Mouse (Mus musculus) limb, embryonic 11.5 days (tissue): ENCODE data around the gene Hddc3. TPM values are rescaled to one million over a fixed set of nuclear protein-coding genes. Genes with fewer than 3 reads are reported as not detected.
"Not testable (repeated sequence)": the region's sequence is repeated elsewhere in the genome, so short reads cannot be mapped to it uniquely, and the experiment has no call there.

ENCODE experiments used
- ATAC-seq: fragments of 200-750 bp; cut with Nextera tagmentation; 2 replicates; pipeline ENCODE4 v1.8.0; 2017; ENCODE audit warnings: low read depth; ENCODE audit not compliant: insufficient number of reproducible peaks, low FRiP score, low TSS enrichment
- DNase-seq: peaks from one replicate; pipeline ENCODE4 v3.0.0-alpha.2; 2015; ENCODE audit warnings: low spot score
- H3K27ac ChIP-seq: fragments of 300-500 bp; sonication (generic); replicated peaks from 2 replicates; pipeline ENCODE4 v1.5.1; 2014; ENCODE audit warnings: low read depth, mild to moderate bottlenecking, low read length
- H3K27me3 ChIP-seq: fragments of 300-500 bp; sonication (generic); 2 replicates; pipeline ENCODE4 v1.6.1; 2014; ENCODE audit warnings: mild to moderate bottlenecking, low read length, mixed read lengths; ENCODE audit not compliant: control insufficient read depth, insufficient read depth
- H3K36me3 ChIP-seq: fragments of 300-500 bp; sonication (generic); 2 replicates; pipeline ENCODE4 v1.6.1; 2014; ENCODE audit warnings: mild to moderate bottlenecking, low read length, moderate library complexity, mixed read lengths; ENCODE audit not compliant: control insufficient read depth, insufficient read depth
- H3K4me1 ChIP-seq: fragments of 300-500 bp; sonication (generic); 2 replicates; pipeline ENCODE4 v1.6.1; 2014; ENCODE audit warnings: low read length, mixed read lengths; ENCODE audit not compliant: control insufficient read depth, insufficient read depth
- H3K4me2 ChIP-seq: fragments of 300-500 bp; sonication (generic); 2 replicates; pipeline ENCODE4 v1.6.1; 2014; ENCODE audit warnings: low read depth, mild to moderate bottlenecking, moderate library complexity; ENCODE audit not compliant: severe bottlenecking
- H3K4me3 ChIP-seq: fragments of 300-500 bp; sonication (generic); 2 replicates; pipeline ENCODE4 v1.5.1; 2014; ENCODE audit warnings: low read depth, low read length
- H3K9ac ChIP-seq: fragments of 300-500 bp; sonication (generic); 2 replicates; pipeline ENCODE4 v1.6.1; 2014; ENCODE audit warnings: mild to moderate bottlenecking, low read length
- H3K9me3 ChIP-seq: fragments of 300-500 bp; sonication (generic); 2 replicates; pipeline ENCODE4 v1.6.1; 2016; ENCODE audit warnings: low read length; ENCODE audit not compliant: control insufficient read depth
- WGBS: fragments of 180-500 bp; shearing (Covaris S2); extraction: QIAGEN DNeasy Blood & Tissue Kit; methylation state at CpG from one replicate; pipeline ENCODE4 v1.1.7; 2014; 5-methylcytosine and 5-hydroxymethylcytosine counted together
- polyA plus RNA-seq: library from polyadenylated mRNA; unstranded; fragments of >200 nt; fragmentation: Nextera tagmentation; extraction: Ambion mirVana; gene quantifications from 2 replicates; pipeline ENCODE4 v1.2.1, GENCODE M21; 2014

The Hddc3 gene
- polyA plus RNA-seq, 1 experiment from 2014 or later, result 27.5 TPM

GRCm38 (mm10) chr7:80324816-80325119 is 18.1 kb upstream of the Hddc3 start:
- H3K9ac ChIP-seq, H3K4me3 ChIP-seq, H3K27me3 ChIP-seq, H3K9me3 ChIP-seq, ATAC-seq, H3K4me1 ChIP-seq, H3K4me2 ChIP-seq, H3K27ac ChIP-seq, DNase-seq: not testable (repeated sequence)
- WGBS, result 42% methylated on average over 4 of the region's 5 CpGs
- peaks cover 19% of the 10 kb centered on the region; the same call in 1 of the 2 replicates for H3K36me3 ChIP-seq

DNA sequence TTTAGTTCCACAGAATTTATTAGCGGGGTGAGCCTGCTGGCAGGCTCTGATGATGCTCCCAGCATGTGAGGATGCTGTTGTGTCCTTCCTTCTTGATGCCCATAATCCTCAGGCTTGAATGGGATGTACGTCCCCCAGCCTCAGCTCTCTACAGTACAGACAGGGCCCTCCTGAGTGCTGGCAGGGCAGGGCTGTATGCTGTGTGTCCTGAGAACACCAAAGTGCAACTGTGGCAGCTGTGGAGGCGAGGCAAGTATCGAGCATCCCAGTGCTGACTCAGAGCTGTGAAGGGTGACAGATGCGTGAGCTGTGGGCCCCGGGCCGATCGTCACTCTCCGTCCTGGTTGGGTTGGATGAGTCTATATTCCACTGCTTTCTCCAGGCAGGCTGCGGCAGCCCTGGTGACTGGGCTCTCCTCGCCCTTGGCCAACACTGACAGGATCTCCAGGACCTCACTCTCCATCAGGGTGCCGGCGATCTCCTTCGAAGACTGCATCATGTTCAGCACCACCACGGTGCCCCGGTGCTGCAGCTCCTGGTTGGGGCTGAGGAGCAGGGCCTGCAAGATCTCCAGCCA is 17.5 kb upstream of the Hddc3 start:
- H3K36me3 ChIP-seq, result peaks cover 23% of the 10 kb centered on the region; the same call in 1 of the 2 replicates
- H3K4me3 ChIP-seq, result no peak overlapping the region
- H3K27ac ChIP-seq, result no peak overlapping the region
- ATAC-seq (no peak), DNase-seq (no peak)
- H3K4me2 ChIP-seq, result no peak overlapping the region
- peaks cover 6% of the 10 kb centered on the region for H3K4me1 ChIP-seq
- H3K27me3 ChIP-seq, result no peaks in the 10 kb centered on the region
- H3K9ac ChIP-seq, result no peak overlapping the region
- H3K9me3 ChIP-seq, result no peaks in the 10 kb centered on the region
- 95% methylated on average over 16 of the region's 16 CpGs for WGBS

- no peak overlapping the region for H3K27ac ChIP-seq
- no peak overlapping the region for H3K9ac ChIP-seq
- DNase-seq (no peak), ATAC-seq (no peak)
- 96% methylated on average over 19 of the region's 19 CpGs for WGBS
- peaks cover 30% of the 10 kb centered on the region; the same call in 1 of the 2 replicates for H3K36me3 ChIP-seq
- H3K4me1 ChIP-seq, result peaks cover 6% of the 10 kb centered on the region
- H3K27me3 ChIP-seq, result no peaks in the 10 kb centered on the region
- no peak overlapping the region for H3K4me3 ChIP-seq
- no peaks in the 10 kb centered on the region for H3K9me3 ChIP-seq
- H3K4me2 ChIP-seq, result no peak overlapping the region
Observed at GRCm38 (mm10) chr7:80326076-80326475, 16.8 kb upstream of the Hddc3 start.

DNA sequence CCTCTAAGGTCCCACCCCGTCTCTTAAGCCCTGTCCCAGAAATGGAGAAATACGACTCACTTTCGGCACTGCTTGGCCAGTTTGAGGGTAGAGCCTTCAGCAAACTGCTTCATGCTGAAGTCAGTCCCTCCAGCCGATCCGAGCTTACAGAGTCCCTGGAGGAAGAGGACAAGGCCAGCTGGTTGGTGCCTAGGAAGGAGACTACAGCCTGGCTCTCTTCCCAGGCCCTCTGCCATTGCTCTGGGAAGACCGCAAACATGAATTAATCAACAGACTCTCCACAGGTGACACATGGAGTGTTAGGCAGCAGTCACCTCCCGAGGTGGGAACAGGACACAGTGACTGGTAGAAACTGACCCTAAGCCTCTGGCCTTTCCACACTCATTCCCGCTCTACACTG is 12.6 kb upstream of the Hddc3 start:
- DNase-seq, result no peak
- Histone ChIP-seq H3K4me2 (no peak overlapping the region), H3K27me3 (no peaks in the 10 kb centered on the region), H3K27ac (no peak overlapping the region), H3K4me3 (no peak overlapping the region), H3K4me1 (no peaks in the 10 kb centered on the region), H3K9ac (no peak overlapping the region), H3K9me3 (no peaks in the 10 kb centered on the region), H3K36me3 (peaks cover 57% of the 10 kb centered on the region)
- no peak for ATAC-seq
- WGBS, result 90% methylated on average over 8 of the region's 8 CpGs

DNA sequence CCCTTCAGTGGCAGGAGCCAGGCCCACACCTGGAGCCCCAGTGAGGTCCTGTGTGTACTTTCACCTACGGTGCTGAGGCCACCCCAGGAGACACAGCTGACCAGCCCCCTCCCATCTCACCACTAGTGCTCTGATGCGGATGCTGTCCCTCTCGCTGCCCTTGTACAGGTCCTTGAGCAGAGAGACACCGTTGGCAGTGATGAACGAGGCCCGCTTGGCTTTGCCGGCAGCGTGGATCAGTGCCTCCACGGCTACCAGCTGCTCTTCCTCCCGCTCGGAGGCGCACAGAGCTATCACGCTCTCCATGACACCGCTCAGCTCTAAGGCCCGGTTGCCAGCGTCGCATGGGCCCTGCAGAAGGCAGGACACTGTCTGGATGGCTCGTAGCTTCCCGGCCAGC is 11.5 kb upstream of the Hddc3 start:
- no peak overlapping the region for H3K4me3 ChIP-seq
- no peak overlapping the region for H3K4me2 ChIP-seq
- no peak for ATAC-seq
- H3K27ac ChIP-seq, result no peak overlapping the region
- DNase-seq, result no peak
- peaks cover 54% of the 10 kb centered on the region for H3K36me3 ChIP-seq
- WGBS, result 97% methylated on average over 19 of the region's 19 CpGs
- no peaks in the 10 kb centered on the region for H3K4me1 ChIP-seq
- H3K9me3 ChIP-seq, result no peaks in the 10 kb centered on the region
- H3K27me3 ChIP-seq, result no peaks in the 10 kb centered on the region
- H3K9ac ChIP-seq, result no peak overlapping the region

- no peaks in the 10 kb centered on the region for H3K9me3 ChIP-seq
- H3K9ac ChIP-seq, result no peak overlapping the region
- no peak for DNase-seq
- H3K4me2 ChIP-seq, result no peak overlapping the region
- 91% methylated on average over 4 of the region's 4 CpGs for WGBS
- peaks cover 52% of the 10 kb centered on the region for H3K36me3 ChIP-seq
- H3K27me3 ChIP-seq, result no peaks in the 10 kb centered on the region
- peaks cover 11% of the 10 kb centered on the region; the same call in 1 of the 2 replicates for H3K4me1 ChIP-seq
- H3K4me3 ChIP-seq, result no peak overlapping the region
- H3K27ac ChIP-seq, result no peak overlapping the region
- ATAC-seq, result no peak
Observed at GRCm38 (mm10) chr7:80334848-80335247, 8.1 kb upstream of the Hddc3 start.

DNA sequence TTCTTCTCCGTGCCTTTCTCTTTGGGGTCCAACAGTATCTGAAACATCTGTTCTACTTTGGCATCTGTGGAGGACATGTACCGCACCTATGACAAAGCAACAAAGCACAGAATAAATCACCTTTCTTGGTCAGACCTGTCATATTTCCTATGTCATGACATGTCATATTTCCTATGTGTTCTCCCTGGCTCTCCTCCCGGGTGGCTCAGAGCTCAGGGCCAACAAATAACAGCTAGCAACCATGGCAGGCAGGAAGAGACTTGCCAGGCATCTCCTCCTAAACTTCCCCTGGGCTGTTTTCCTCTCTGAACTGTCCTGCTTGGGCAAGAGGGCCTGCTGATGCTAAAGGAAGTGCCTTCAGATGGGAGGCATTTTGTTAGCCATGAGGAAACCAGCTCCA is 6.0 kb upstream of the Hddc3 start:
- Histone ChIP-seq H3K27ac (no peak overlapping the region), H3K9ac (no peak overlapping the region), H3K4me2 (no peak overlapping the region), H3K36me3 (peaks cover 32% of the 10 kb centered on the region), H3K27me3 (no peaks in the 10 kb centered on the region), H3K4me1 (peaks cover 14% of the 10 kb centered on the region), H3K9me3 (no peaks in the 10 kb centered on the region), H3K4me3 (no peak overlapping the region)
- WGBS, result 84% methylated on average over 3 of the region's 3 CpGs
- no peak for ATAC-seq
- DNase-seq, result no peak

DNA sequence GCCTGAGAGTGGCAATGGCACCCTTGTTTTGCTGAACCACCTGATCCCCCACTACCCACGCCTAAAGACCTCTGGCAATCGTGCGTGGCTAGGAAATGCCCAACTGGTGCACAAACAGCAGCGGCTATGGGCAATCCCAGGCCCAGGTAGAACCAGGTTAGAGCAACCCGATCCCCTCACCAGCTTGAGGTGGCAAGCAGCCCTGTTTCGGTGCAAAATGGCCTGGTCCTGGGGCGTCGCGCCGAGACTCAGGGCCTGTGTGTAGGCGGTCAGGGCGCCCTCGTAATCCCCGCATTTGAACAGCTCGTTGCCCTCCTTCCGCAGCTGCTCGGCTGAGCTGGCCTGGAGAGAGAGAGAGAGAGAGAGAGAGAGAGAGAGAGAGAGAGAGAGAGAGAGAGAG is 3.5 kb upstream of the Hddc3 start:
- Histone ChIP-seq H3K9ac (peak overlapping the region; percentile 66), H3K36me3 (peaks cover 14% of the 10 kb centered on the region), H3K4me2 (peak overlapping the region; percentile 90), H3K4me3 (peak overlapping the region; percentile 65), H3K27ac (no peak overlapping the region), H3K4me1 (peaks cover 18% of the 10 kb centered on the region), H3K9me3 (no peaks in the 10 kb centered on the region), H3K27me3 (no peaks in the 10 kb centered on the region)
- 9% methylated on average over 17 of the region's 17 CpGs for WGBS
- DNase-seq, result peak; percentile 41
- ATAC-seq, result no peak
